17 mouse cellular contexts compared by ENCODE assay signal in the genomic region with DNA sequence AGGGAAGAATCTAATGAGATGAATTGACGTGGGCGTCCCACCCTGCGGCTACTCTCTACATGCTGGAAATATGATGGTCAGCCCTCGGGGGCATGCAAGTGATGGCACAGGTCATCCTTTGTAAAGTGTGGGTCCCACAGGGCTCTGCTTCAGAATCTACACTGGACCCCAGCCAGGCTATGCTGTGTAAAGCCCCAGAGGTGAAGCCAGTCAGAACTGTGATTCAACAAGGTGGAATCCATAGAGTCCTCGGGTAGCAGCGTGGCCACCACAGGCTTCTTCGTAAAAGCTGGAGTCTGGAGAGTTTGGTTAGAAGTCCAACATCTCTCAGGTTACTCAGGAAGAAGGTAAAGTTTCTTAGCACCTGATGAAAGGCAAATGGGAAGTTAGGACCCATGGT.
"Had no signal": no experiment of that assay in that cellular context is flagged by ENCODE, and none has a peak within 500 bp of the region (broad histone marks: within the 10 kb centered on the region; RNA-seq: fewer than 3 reads in every experiment).

No protein-coding gene starts in this region.

- H3K36me3 ChIP-seq: liver, embryonic 15.5 days; midbrain, embryonic 10.5 days; stomach, embryonic 15.5 days had no signal

- DNase-seq: kidney, adult 11 months; kidney, adult 9 months; kidney, postnatal 4 days; lung, embryonic 14.5 days; lung, postnatal 10 days; lung, postnatal 4 days; midbrain, embryonic 14.5 days; retina, postnatal 1 day; thymus, adult 2 months; thymus, postnatal 25 days had no signal

- H3K9me3 ChIP-seq: liver, embryonic 15.5 days; midbrain, embryonic 10.5 days; stomach, embryonic 15.5 days had no signal

- H3K4me2 ChIP-seq: liver, embryonic 11.5 days; liver, embryonic 15.5 days; lung, embryonic 14.5 days; stomach, embryonic 15.5 days had no signal

- H3K27me3 ChIP-seq: liver, embryonic 15.5 days; stomach, embryonic 15.5 days had no signal

- H3K4me1 ChIP-seq: liver, embryonic 15.5 days; stomach, embryonic 15.5 days had no signal

- H3K9ac ChIP-seq: liver, embryonic 15.5 days; lung, embryonic 14.5 days; stomach, embryonic 15.5 days had no signal

- H3K4me3 ChIP-seq: layer of hippocampus, adult 2 months; liver, embryonic 15.5 days; midbrain, embryonic 10.5 days; myocyte; stomach, embryonic 15.5 days had no signal

- H3K27ac ChIP-seq: kidney, postnatal 0 days; liver, embryonic 15.5 days; midbrain, embryonic 10.5 days; stomach, embryonic 15.5 days had no signal
